Mouse (Mus musculus) megakaryocyte, embryonic 14.5 days (primary cell): Measurements from ENCODE around the gene St5. TPM values are rescaled to one million over a fixed set of nuclear protein-coding genes. Genes with fewer than 3 reads are reported as not detected.

Source experiments
- H3K27me3 ChIP-seq: replicated peaks from 2 replicates; pipeline ENCODE3; 2012; ENCODE audit warnings: inconsistent platforms
- H3K36me3 ChIP-seq: replicated peaks from 2 replicates; pipeline ENCODE3; 2012; ENCODE audit warnings: low read length, inconsistent platforms, mixed read lengths
- H3K4me1 ChIP-seq: 2 replicates; pipeline ENCODE4 v1.6.1; 2012; ENCODE audit warnings: inconsistent platforms
- H3K4me3 ChIP-seq: replicated peaks from 2 replicates; pipeline ENCODE3; 2012; ENCODE audit warnings: moderate library complexity, mild to moderate bottlenecking, inconsistent platforms
- H3K9me3 ChIP-seq: 2 replicates; pipeline ENCODE4 v1.6.1; 2012; ENCODE audit warnings: inconsistent platforms
- FLI1 ChIP-seq: IDR thresholded peaks from 2 replicates; pipeline ENCODE4 v1.6.1; 2012; ENCODE audit warnings: low read length, inconsistent platforms, mixed read lengths
- GATA1 ChIP-seq: IDR thresholded peaks from 3 replicates; pipeline ENCODE4 v1.6.1; 2012; ENCODE audit warnings: mixed read lengths, low read length, inconsistent platforms, borderline replicate concordance
- polyA plus RNA-seq: library from polyadenylated mRNA; stranded (reverse); fragments of >175 nt; gene quantifications from 2 replicates; pipeline ENCODE4 v1.2.3, GENCODE M21; 2012; ENCODE audit warnings: low replicate concordance; ENCODE audit not compliant: insufficient read depth

St5 gene
- polyA plus RNA-seq, 1 experiment = 1.1 TPM

GRCm38 (mm10) chr7:109646574-109646973, 56.8 kb downstream of the St5 start:
- H3K36me3 ChIP-seq = no peaks in the 10 kb centered on the region
- H3K27me3 ChIP-seq = peaks cover 3% of the 10 kb centered on the region
- TF ChIP-seq GATA1 (no peak), FLI1 (no peak)
- peak overlapping the region; percentile 23 for H3K4me3 ChIP-seq
- peaks cover 33% of the 10 kb centered on the region for H3K4me1 ChIP-seq
- no peaks in the 10 kb centered on the region for H3K9me3 ChIP-seq

DNA sequence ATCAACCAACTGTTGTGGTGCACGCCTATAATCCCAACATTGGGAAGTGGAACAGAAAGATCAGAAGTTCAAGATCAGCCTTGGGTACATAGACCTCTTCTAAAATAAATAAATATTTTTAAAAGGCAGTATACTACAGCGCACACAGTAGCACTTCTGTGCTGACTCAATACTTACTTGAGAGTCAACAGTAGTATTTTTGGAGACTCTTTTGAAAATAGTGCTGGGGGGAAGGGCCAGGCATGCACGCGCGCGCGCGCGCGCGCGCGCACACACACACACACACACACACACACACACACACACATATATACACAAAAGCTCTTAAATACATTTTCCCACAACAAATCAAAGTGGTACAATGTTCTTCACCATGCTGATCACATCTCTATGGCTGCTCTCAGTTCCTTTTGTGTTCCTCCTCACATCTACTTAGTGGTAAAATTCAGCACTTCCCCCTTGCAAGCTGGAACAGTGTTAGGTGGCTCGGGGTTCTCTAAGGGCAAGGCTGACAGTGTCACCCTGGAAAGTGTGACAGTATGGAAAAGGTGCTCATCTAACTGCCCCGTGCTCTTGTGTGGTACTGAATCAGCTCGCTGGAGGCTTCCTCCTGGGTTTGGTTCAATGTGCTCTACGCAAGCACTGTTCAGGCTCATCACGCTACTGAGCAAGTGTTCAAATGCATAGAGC, 60.0 kb downstream of the St5 start:
- Histone ChIP-seq H3K4me1 (peaks cover 23% of the 10 kb centered on the region), H3K27me3 (peaks cover 3% of the 10 kb centered on the region), H3K36me3 (no peaks in the 10 kb centered on the region), H3K4me3 (no peak overlapping the region), H3K9me3 (no peaks in the 10 kb centered on the region)
- TF ChIP-seq FLI1 = no peak
- no peak for TF ChIP-seq GATA1

DNA sequence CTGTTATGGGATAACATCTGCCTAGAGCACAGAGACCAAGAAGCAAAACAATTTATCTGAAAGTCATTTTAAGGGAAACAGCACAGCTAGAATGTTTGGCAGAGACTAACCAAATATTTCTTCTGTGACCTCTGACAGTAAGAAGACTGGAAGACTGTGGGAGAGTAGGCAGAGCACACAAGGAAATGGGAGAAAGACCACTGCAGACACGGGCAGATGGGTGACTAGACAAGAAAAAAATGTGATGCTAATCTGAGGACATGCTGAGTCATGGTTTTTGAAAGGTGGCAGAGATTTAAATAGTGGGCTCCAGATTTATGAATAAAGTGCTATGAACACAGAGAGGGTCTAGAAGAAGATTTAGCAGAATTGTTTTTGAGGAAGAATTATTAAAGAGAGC, 61.4 kb downstream of the St5 start:
- Histone ChIP-seq H3K4me3 (no peak overlapping the region), H3K4me1 (peaks cover 23% of the 10 kb centered on the region), H3K27me3 (peaks cover 5% of the 10 kb centered on the region), H3K36me3 (no peaks in the 10 kb centered on the region), H3K9me3 (no peaks in the 10 kb centered on the region)
- no peak for TF ChIP-seq FLI1
- no peak for TF ChIP-seq GATA1

DNA sequence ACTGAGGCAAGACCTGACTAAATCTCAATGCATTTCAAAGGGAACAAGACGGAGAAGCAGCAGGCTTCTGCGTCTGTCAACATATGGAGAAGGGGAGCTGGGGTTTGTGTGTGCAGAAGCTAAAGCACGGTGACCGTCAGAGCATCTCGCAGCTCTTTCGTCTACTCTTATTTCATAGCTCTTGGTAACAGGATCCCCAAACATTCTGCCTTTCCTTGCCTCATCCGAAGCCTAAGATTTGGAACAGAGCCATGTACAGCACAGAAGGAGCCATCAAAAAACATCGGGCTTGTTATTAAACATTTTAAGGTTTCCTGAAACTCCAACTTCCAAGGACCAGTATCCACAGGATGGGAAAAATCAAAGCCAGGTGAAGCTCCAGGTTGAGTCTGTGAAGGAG, 62.3 kb downstream of the St5 start:
- Histone ChIP-seq H3K36me3 (no peaks in the 10 kb centered on the region), H3K9me3 (no peaks in the 10 kb centered on the region), H3K4me1 (peaks cover 21% of the 10 kb centered on the region), H3K4me3 (no peak overlapping the region), H3K27me3 (peaks cover 5% of the 10 kb centered on the region)
- no peak for TF ChIP-seq GATA1
- no peak for TF ChIP-seq FLI1

GRCm38 (mm10) chr7:109637391-109637790, 66.0 kb downstream of the St5 start:
- no peak for TF ChIP-seq FLI1
- no peak for TF ChIP-seq GATA1
- H3K27me3 ChIP-seq = peaks cover 2% of the 10 kb centered on the region
- no peaks in the 10 kb centered on the region for H3K36me3 ChIP-seq
- peaks cover 36% of the 10 kb centered on the region for H3K4me1 ChIP-seq
- H3K4me3 ChIP-seq = no peak overlapping the region
- H3K9me3 ChIP-seq = no peaks in the 10 kb centered on the region

DNA sequence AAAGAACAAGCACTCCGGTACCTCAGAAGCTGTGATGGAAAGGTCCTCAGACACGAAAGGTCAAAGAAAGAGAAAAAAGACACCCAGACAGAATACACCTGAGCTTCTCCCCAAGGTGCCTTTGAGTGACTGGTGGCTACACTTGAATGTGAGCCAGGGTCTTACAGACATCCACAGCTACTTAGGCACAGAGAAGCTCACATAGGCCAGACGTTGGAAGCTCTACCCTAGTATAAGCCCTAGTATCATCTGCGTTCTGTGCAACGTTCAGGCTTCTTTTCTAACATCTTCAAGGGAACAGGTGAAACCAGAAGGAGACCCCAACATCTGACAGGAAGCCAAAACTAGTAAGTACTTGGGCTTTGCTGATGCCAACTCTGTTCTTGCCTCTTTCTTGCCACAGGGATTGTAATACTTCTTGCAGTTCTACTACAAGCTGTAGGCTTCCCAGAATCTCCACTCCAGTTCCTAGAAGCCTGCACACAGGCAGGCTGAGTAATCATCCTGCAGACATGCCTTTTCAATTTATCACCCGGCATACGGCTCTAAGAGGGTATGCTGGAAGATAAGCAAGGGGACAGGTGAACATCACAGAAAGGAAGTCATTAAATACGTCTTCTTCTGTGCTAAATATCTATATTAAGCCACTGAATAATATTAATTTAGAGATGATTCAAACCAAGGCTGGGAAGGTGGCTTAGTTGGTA, 67.2 kb downstream of the St5 start:
- peaks cover 41% of the 10 kb centered on the region for H3K4me1 ChIP-seq
- H3K27me3 ChIP-seq = peaks cover 2% of the 10 kb centered on the region
- H3K9me3 ChIP-seq = no peaks in the 10 kb centered on the region
- H3K36me3 ChIP-seq = no peaks in the 10 kb centered on the region
- no peak overlapping the region for H3K4me3 ChIP-seq
- TF ChIP-seq FLI1 = no peak
- TF ChIP-seq GATA1 = no peak

GRCm38 (mm10) chr7:109633404-109634085, 69.9 kb downstream of the St5 start:
- peaks cover 65% of the 10 kb centered on the region for H3K4me1 ChIP-seq

DNA sequence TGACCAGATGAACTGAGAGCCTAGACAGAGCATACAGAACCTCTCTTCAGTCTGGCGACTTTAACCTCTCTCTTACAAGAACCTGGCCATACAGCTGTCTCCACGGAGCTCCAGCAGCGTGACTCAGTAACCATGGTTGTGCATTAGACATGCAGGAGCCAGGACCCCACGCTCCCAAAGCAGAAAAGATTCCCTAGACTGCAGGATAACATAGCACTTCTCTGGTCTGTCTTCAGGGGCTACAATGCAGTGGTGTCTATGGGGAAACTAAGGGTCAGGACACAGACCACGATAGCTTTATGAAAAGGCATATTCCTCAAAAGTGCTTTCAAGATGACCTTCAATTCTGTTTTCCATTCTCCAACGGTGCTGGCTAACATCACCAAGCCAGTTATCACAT, 72.1 kb downstream of the St5 start:
- H3K4me1 ChIP-seq = peaks cover 54% of the 10 kb centered on the region

More at GRCm38 (mm10) chr7:109633404-109634085, 69.9 kb downstream of the St5 start:
- H3K36me3 ChIP-seq = no peaks in the 10 kb centered on the region
- H3K27me3 ChIP-seq = peaks cover 2% of the 10 kb centered on the region
- H3K4me3 ChIP-seq = no peak overlapping the region
- TF ChIP-seq GATA1 = no peak
- no peak for TF ChIP-seq FLI1
- H3K9me3 ChIP-seq = no peaks in the 10 kb centered on the region

GRCm38 (mm10) chr7:109629871-109630778, 73.3 kb downstream of the St5 start:
- H3K4me3 ChIP-seq = no peak overlapping the region
- H3K36me3 ChIP-seq = no peaks in the 10 kb centered on the region
- no peaks in the 10 kb centered on the region for H3K27me3 ChIP-seq
- peaks cover 50% of the 10 kb centered on the region for H3K4me1 ChIP-seq
- no peak for TF ChIP-seq FLI1
- TF ChIP-seq GATA1 = no peak
- no peaks in the 10 kb centered on the region for H3K9me3 ChIP-seq

More for the DNA sequence above, 72.1 kb downstream of the St5 start:
- Histone ChIP-seq H3K9me3 (no peaks in the 10 kb centered on the region), H3K4me3 (no peak overlapping the region), H3K27me3 (no peaks in the 10 kb centered on the region), H3K36me3 (no peaks in the 10 kb centered on the region)
- TF ChIP-seq GATA1 = no peak
- no peak for TF ChIP-seq FLI1
